Mouse (Mus musculus) neural tube, embryonic 14.5 days (tissue): Measurements from ENCODE around the gene Tom1l1. TPM values are rescaled to one million over a fixed set of nuclear protein-coding genes. Genes with fewer than 3 reads are reported as not detected.

Experiments
- ATAC-seq: fragments of 200-750 bp; cut with Nextera tagmentation; 2 replicates; pipeline ENCODE4 v1.8.0; 2017; ENCODE audit warnings: low read depth, mild to moderate bottlenecking, moderate TSS enrichment, moderate library complexity
- H3K27ac ChIP-seq: fragments of 300-500 bp; sonication (generic); 2 replicates; pipeline ENCODE4 v1.5.1; 2014; ENCODE audit warnings: low read depth, mild to moderate bottlenecking, control low read depth, low read length, moderate library complexity, mixed read lengths
- H3K27me3 ChIP-seq: fragments of 300-500 bp; sonication (generic); 2 replicates; pipeline ENCODE4 v1.6.1; 2014; ENCODE audit warnings: low read length; ENCODE audit not compliant: control insufficient read depth, insufficient read depth
- H3K36me3 ChIP-seq: fragments of 300-500 bp; sonication (generic); 2 replicates; pipeline ENCODE4 v1.6.1; 2014; ENCODE audit warnings: low read length, mixed read lengths; ENCODE audit not compliant: control insufficient read depth, insufficient read depth
- H3K4me1 ChIP-seq: fragments of 300-500 bp; sonication (generic); 2 replicates; pipeline ENCODE4 v1.6.1; 2014; ENCODE audit warnings: low read length; ENCODE audit not compliant: control insufficient read depth, insufficient read depth
- H3K4me2 ChIP-seq: fragments of 300-500 bp; sonication (generic); 2 replicates; pipeline ENCODE4 v1.6.1; 2014; ENCODE audit warnings: mild to moderate bottlenecking, low read depth, low read length, control low read depth
- H3K4me3 ChIP-seq: fragments of 300-500 bp; sonication (generic); 2 replicates; pipeline ENCODE4 v1.5.1; 2014; ENCODE audit warnings: low read depth, low read length, control low read depth, mixed read lengths
- H3K9ac ChIP-seq: fragments of 300-500 bp; sonication (generic); replicated peaks from 2 replicates; pipeline ENCODE4 v1.6.1; 2014; ENCODE audit warnings: low read depth, mild to moderate bottlenecking, control low read depth, low read length, mixed read lengths
- H3K9me3 ChIP-seq: fragments of 300-500 bp; sonication (generic); 2 replicates; pipeline ENCODE4 v1.6.1; 2016; ENCODE audit warnings: low read length; ENCODE audit not compliant: control insufficient read depth
- WGBS: fragments of 180-500 bp; shearing (Covaris S2); extraction: QIAGEN DNeasy Blood & Tissue Kit; methylation state at CpG from one replicate; pipeline ENCODE4 v1.1.7; 2014; 5-methylcytosine and 5-hydroxymethylcytosine counted together
- polyA plus RNA-seq: library from polyadenylated mRNA; unstranded; fragments of >200 nt; fragmentation: Nextera tagmentation; extraction: Ambion mirVana; gene quantifications from 2 replicates; pipeline ENCODE4 v1.2.1, GENCODE M21; 2014

Gene Tom1l1
- polyA plus RNA-seq, 1 experiment from 2014 or later: 25.5 TPM

- peak; percentile 84 for ATAC-seq
- H3K9ac ChIP-seq: no peak overlapping the region
- H3K9me3 ChIP-seq: no peaks in the 10 kb centered on the region
- H3K4me1 ChIP-seq: 0 out of 2 replicates have a peak, but pooled peaks cover 2% of the 10 kb centered on the region
- peak overlapping the region; percentile 35; the same call in 1 of the 2 replicates for H3K4me2 ChIP-seq
- H3K27me3 ChIP-seq: no peaks in the 10 kb centered on the region
- no peak overlapping the region for H3K27ac ChIP-seq
- H3K36me3 ChIP-seq: no peaks in the 10 kb centered on the region
- 23% methylated on average over 10 of the region's 10 CpGs for WGBS
- H3K4me3 ChIP-seq: no peak overlapping the region
Observed at GRCm38 (mm10) chr11:90697480-90698240, 9.5 kb upstream of the Tom1l1 start.

- no peak overlapping the region for H3K4me3 ChIP-seq
- H3K9ac ChIP-seq: no peak overlapping the region
- H3K4me2 ChIP-seq: no peak overlapping the region
- H3K9me3 ChIP-seq: no peaks in the 10 kb centered on the region
- no peak overlapping the region for H3K27ac ChIP-seq
- H3K27me3 ChIP-seq: no peaks in the 10 kb centered on the region
- no peak for ATAC-seq
- WGBS: 55% methylated on average over 9 of the region's 9 CpGs
- no peaks in the 10 kb centered on the region for H3K36me3 ChIP-seq
- H3K4me1 ChIP-seq: 0 out of 2 replicates have a peak, but pooled peaks cover 2% of the 10 kb centered on the region
Observed at GRCm38 (mm10) chr11:90695811-90696210, 7.6 kb upstream of the Tom1l1 start.

- Histone ChIP-seq H3K9ac (no peak overlapping the region), H3K27me3 (no peaks in the 10 kb centered on the region), H3K9me3 (no peaks in the 10 kb centered on the region), H3K4me2 (no peak overlapping the region), H3K27ac (no peak overlapping the region), H3K4me3 (no peak overlapping the region), H3K4me1 (0 out of 2 replicates have a peak, but pooled peaks cover 2% of the 10 kb centered on the region), H3K36me3 (no peaks in the 10 kb centered on the region)
- no peak for ATAC-seq
- WGBS: 38% methylated on average over 4 of the region's 4 CpGs
Observed at GRCm38 (mm10) chr11:90694206-90694605, 6.0 kb upstream of the Tom1l1 start.

DNA sequence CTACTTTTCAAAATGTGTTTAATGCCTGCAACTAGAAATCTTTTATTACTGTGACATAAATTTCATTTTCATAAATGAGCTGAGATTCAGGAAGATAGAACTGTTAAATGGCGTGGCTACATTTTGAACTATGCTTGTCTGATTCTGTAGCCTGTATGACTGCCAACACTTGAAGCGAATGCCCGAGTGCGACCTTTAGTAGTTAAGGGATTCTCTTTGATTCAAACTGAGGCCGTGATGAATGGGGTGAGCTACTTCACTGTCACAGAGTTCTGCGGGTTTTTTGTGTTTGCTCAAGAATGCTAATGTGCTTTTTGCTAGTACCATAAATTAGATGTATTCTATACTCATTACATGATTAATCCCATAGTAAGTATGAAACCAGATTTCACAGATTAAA, 2.2 kb upstream of the Tom1l1 start:
- no peak overlapping the region for H3K27ac ChIP-seq
- H3K9ac ChIP-seq: no peak overlapping the region
- H3K4me1 ChIP-seq: no peaks in the 10 kb centered on the region
- no peak overlapping the region for H3K4me3 ChIP-seq
- H3K27me3 ChIP-seq: no peaks in the 10 kb centered on the region
- WGBS: 11% methylated on average over 6 of the region's 6 CpGs
- H3K9me3 ChIP-seq: no peaks in the 10 kb centered on the region
- H3K4me2 ChIP-seq: no peak overlapping the region
- no peak for ATAC-seq
- no peaks in the 10 kb centered on the region for H3K36me3 ChIP-seq

DNA sequence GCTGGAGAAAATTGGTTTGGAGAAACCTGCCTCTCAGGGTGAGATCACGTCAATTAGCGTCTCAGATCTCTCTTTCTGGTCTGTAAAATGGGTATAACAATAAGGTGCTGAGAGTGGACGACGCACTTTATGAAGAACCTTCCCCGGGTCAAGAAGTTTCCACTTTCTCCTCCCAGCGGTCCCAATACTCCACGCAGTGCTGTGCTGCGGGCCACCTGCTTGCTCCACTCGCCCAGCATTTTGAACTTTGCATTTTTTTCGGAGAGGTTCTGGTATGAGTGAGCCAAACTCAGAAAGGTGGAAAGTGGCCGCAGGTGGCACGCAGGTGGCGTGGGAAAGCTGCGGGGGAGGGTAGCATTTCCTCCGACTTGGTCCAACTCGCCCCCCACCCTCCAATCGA, 1.1 kb downstream of the Tom1l1 start:
- H3K36me3 ChIP-seq: no peaks in the 10 kb centered on the region
- H3K4me1 ChIP-seq: no peaks in the 10 kb centered on the region
- H3K9me3 ChIP-seq: no peaks in the 10 kb centered on the region
- ATAC-seq: peak; percentile 28
- peak overlapping the region; percentile 80 for H3K4me2 ChIP-seq
- H3K9ac ChIP-seq: peak overlapping the region; percentile 56
- H3K27ac ChIP-seq: no peak overlapping the region
- H3K27me3 ChIP-seq: no peaks in the 10 kb centered on the region
- 3% methylated on average over 17 of the region's 17 CpGs for WGBS
- H3K4me3 ChIP-seq: peak overlapping the region; percentile 52

GRCm38 (mm10) chr11:90686287-90687025, 1.7 kb downstream of the Tom1l1 start:
- H3K27ac ChIP-seq: no peak overlapping the region
- H3K4me1 ChIP-seq: no peaks in the 10 kb centered on the region
- H3K4me3 ChIP-seq: peak overlapping the region; percentile 52
- H3K4me2 ChIP-seq: peak overlapping the region; percentile 80
- 73% methylated on average over 13 of the region's 13 CpGs for WGBS
- ATAC-seq: peak; percentile 30; the same call in 1 of the 2 replicates
- H3K36me3 ChIP-seq: no peaks in the 10 kb centered on the region
- no peaks in the 10 kb centered on the region for H3K27me3 ChIP-seq
- H3K9ac ChIP-seq: 0 out of 2 replicates have a peak overlapping the region, but pooled peaks have one; percentile 56
- H3K9me3 ChIP-seq: no peaks in the 10 kb centered on the region

GRCm38 (mm10) chr11:90685196-90685595, 3.0 kb downstream of the Tom1l1 start:
- Histone ChIP-seq H3K4me3 (no peak overlapping the region), H3K4me2 (no peak overlapping the region)
- 79% methylated on average over 6 of the region's 6 CpGs for WGBS

GRCm38 (mm10) chr11:90684765-90685164, 3.4 kb downstream of the Tom1l1 start:
- WGBS: 71% methylated on average over 6 of the region's 6 CpGs
- no peak overlapping the region for H3K27ac ChIP-seq

More at GRCm38 (mm10) chr11:90685196-90685595, 3.0 kb downstream of the Tom1l1 start:
- H3K27ac ChIP-seq: no peak overlapping the region
- H3K27me3 ChIP-seq: no peaks in the 10 kb centered on the region
- no peak overlapping the region for H3K9ac ChIP-seq
- no peaks in the 10 kb centered on the region for H3K4me1 ChIP-seq
- no peak for ATAC-seq
- no peaks in the 10 kb centered on the region for H3K9me3 ChIP-seq
- no peaks in the 10 kb centered on the region for H3K36me3 ChIP-seq

DNA sequence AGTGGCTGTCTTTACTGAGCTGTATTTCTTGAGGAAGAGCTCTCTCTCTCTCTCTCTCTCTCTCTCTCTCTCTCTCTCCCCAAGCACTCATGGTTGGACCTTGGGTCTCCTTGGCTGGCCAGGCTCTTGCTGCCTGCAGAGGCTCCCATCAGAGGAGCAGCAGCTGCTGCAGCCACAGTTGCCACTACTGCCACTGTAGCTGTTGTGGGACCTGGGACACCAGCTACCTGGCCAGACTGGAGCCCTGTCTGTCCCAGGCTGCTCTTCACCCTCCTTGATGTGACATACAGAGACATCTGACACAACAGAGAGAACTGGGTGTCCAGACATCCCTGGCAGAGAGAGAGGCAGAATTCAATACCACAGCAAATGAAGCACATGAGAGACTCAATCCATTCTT, 7.0 kb downstream of the Tom1l1 start:
- H3K27me3 ChIP-seq: no peaks in the 10 kb centered on the region

More at GRCm38 (mm10) chr11:90684765-90685164, 3.4 kb downstream of the Tom1l1 start:
- H3K36me3 ChIP-seq: no peaks in the 10 kb centered on the region
- no peak overlapping the region for H3K4me3 ChIP-seq
- H3K4me2 ChIP-seq: no peak overlapping the region
- no peak for ATAC-seq
- H3K4me1 ChIP-seq: no peaks in the 10 kb centered on the region
- no peaks in the 10 kb centered on the region for H3K27me3 ChIP-seq
- no peak overlapping the region for H3K9ac ChIP-seq
- H3K9me3 ChIP-seq: no peaks in the 10 kb centered on the region

More for the DNA sequence above, 7.0 kb downstream of the Tom1l1 start:
- no peak overlapping the region for H3K9ac ChIP-seq
- no peak overlapping the region for H3K27ac ChIP-seq
- H3K36me3 ChIP-seq: no peaks in the 10 kb centered on the region
- H3K4me1 ChIP-seq: no peaks in the 10 kb centered on the region
- ATAC-seq: no peak
- H3K9me3 ChIP-seq: no peaks in the 10 kb centered on the region
- no peak overlapping the region for H3K4me2 ChIP-seq
- no peak overlapping the region for H3K4me3 ChIP-seq
